Mouse (Mus musculus) neural tube, embryonic 13.5 days (tissue): ENCODE results near the gene Smim14. TPM values are rescaled to one million over a fixed set of nuclear protein-coding genes. Genes with fewer than 3 reads are reported as not detected.
"Not testable (repeated sequence)": the region's sequence is repeated elsewhere in the genome, so short reads cannot be mapped to it uniquely, and the experiment has no call there.

ENCODE experiments used
- ATAC-seq: fragments of 200-750 bp; cut with Nextera tagmentation; 2 replicates; pipeline ENCODE4 v1.8.0; 2017; ENCODE audit warnings: low read depth, mild to moderate bottlenecking, moderate TSS enrichment, moderate library complexity
- H3K27ac ChIP-seq: fragments of 300-500 bp; sonication (generic); replicated peaks from 2 replicates; pipeline ENCODE4 v1.5.1; 2015; ENCODE audit warnings: moderate library complexity, mild to moderate bottlenecking, inconsistent platforms
- H3K27me3 ChIP-seq: fragments of 300-500 bp; sonication (generic); 2 replicates; pipeline ENCODE4 v1.6.1; 2015; ENCODE audit warnings: mild to moderate bottlenecking, inconsistent platforms
- H3K36me3 ChIP-seq: fragments of 300-500 bp; sonication (generic); 2 replicates; pipeline ENCODE4 v1.6.1; 2015; ENCODE audit warnings: mild to moderate bottlenecking, inconsistent platforms
- H3K4me1 ChIP-seq: fragments of 300-500 bp; sonication (generic); replicated peaks from 2 replicates; pipeline ENCODE4 v1.6.1; 2015; ENCODE audit warnings: inconsistent platforms
- H3K4me2 ChIP-seq: fragments of 300-500 bp; sonication (generic); 2 replicates; pipeline ENCODE4 v1.6.1; 2015; ENCODE audit warnings: inconsistent platforms, mild to moderate bottlenecking, moderate library complexity
- H3K4me3 ChIP-seq: fragments of 300-500 bp; sonication (generic); 2 replicates; pipeline ENCODE4 v1.5.1; 2015; ENCODE audit warnings: mild to moderate bottlenecking, inconsistent platforms
- H3K9ac ChIP-seq: fragments of 300-500 bp; sonication (generic); 2 replicates; pipeline ENCODE4 v1.6.1; 2015; ENCODE audit warnings: moderate library complexity, mild to moderate bottlenecking, inconsistent platforms
- H3K9me3 ChIP-seq: fragments of 300-500 bp; sonication (generic); 2 replicates; pipeline ENCODE4 v1.6.1; 2016; ENCODE audit warnings: inconsistent platforms
- WGBS: fragments of 180-500 bp; shearing (Covaris S2); methylation state at CpG from one replicate; pipeline ENCODE4 v1.1.7; 2015; 5-methylcytosine and 5-hydroxymethylcytosine counted together
- polyA plus RNA-seq: library from polyadenylated mRNA; unstranded; fragments of >200 nt; fragmentation: Nextera tagmentation; extraction: Ambion mirVana; gene quantifications from 2 replicates; pipeline ENCODE4 v1.2.1, GENCODE M21; 2015

Gene Smim14
- polyA plus RNA-seq, 1 experiment from 2014 or later: 191 TPM

DNA sequence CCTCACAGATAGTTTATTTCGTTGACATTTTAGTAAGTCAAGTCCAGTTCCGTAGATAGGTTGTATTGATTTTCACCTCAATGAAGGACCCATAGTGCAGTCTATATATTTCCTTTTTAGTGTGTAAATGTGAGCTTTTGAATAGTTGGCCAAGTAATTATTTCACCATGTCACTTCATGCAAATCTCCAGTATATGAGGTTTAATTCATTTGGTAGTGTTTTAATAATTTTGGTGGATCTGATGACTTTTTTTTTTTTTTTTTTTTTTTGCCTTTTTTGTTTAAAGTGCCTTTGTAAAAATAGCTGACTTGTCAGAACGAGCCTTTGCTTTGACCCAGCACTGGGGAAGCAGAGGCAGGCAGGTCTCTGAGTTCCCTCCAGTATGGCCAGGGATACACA is 2.8 kb upstream of the Smim14 start:
- Histone ChIP-seq H3K27ac (no peak overlapping the region), H3K27me3 (no peaks in the 10 kb centered on the region), H3K4me3 (no peak overlapping the region), H3K4me1 (peaks cover 39% of the 10 kb centered on the region), H3K9ac (no peak overlapping the region), H3K36me3 (no peaks in the 10 kb centered on the region), H3K4me2 (peak overlapping the region; percentile 54), H3K9me3 (no peaks in the 10 kb centered on the region)
- WGBS: 94% methylated on average over 3 of the region's 3 CpGs
- no peak for ATAC-seq

DNA sequence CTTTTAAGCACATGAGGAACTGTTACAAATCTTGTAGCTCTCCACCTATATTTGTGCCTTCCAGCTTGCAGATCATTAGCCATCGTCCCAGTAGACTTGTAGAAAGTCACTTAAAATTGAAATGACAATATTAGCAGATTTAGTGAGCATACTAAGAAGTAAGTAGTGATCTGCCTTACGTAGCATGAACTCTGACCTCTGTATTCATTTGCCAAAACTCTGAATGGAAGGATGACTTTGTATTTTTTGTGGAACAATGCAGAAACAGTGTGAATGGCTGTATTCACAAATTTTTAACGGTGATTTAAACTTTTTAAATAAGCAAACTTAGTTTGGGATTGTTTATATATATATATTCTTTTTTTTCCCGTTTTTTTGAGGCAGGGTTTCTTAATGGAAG is 1.8 kb upstream of the Smim14 start:
- no peak overlapping the region for H3K27ac ChIP-seq
- WGBS: 28% methylated on average over 4 of the region's 4 CpGs
- ATAC-seq: no peak
- H3K27me3 ChIP-seq: no peaks in the 10 kb centered on the region
- H3K9me3 ChIP-seq: no peaks in the 10 kb centered on the region
- H3K4me1 ChIP-seq: peaks cover 39% of the 10 kb centered on the region
- peak overlapping the region; percentile 26 for H3K4me3 ChIP-seq
- peak overlapping the region; percentile 54 for H3K4me2 ChIP-seq
- no peaks in the 10 kb centered on the region for H3K36me3 ChIP-seq
- peak overlapping the region; percentile 50; the same call in 1 of the 2 replicates for H3K9ac ChIP-seq

DNA sequence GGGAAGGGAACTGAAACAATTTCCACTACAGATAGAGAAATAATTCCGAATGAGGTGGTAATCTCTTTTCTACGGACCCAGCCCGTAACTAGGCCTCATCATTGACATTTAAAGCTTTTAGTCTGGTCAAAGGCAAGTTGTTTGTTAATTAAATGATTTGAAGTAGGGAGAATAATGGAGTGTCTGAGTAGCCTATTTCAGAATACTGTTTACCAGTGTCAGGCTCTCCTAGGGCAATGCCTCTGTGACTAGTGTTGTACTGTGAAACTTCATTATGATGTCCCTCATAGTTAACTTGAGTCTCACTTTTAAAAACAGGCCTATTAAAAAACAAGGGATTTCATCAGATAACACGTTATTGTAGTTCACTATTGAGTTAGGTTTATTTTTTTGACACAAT is 1.1 kb upstream of the Smim14 start:
- H3K27me3 ChIP-seq: no peaks in the 10 kb centered on the region
- peaks cover 39% of the 10 kb centered on the region for H3K4me1 ChIP-seq
- no peaks in the 10 kb centered on the region for H3K9me3 ChIP-seq
- no peak for ATAC-seq
- H3K27ac ChIP-seq: peak overlapping the region; percentile 99
- H3K9ac ChIP-seq: peak overlapping the region; percentile 97
- H3K4me3 ChIP-seq: peak overlapping the region; percentile 94
- WGBS: 2% methylated on average over 4 of the region's 4 CpGs
- H3K36me3 ChIP-seq: no peaks in the 10 kb centered on the region
- H3K4me2 ChIP-seq: peak overlapping the region; percentile 80

DNA sequence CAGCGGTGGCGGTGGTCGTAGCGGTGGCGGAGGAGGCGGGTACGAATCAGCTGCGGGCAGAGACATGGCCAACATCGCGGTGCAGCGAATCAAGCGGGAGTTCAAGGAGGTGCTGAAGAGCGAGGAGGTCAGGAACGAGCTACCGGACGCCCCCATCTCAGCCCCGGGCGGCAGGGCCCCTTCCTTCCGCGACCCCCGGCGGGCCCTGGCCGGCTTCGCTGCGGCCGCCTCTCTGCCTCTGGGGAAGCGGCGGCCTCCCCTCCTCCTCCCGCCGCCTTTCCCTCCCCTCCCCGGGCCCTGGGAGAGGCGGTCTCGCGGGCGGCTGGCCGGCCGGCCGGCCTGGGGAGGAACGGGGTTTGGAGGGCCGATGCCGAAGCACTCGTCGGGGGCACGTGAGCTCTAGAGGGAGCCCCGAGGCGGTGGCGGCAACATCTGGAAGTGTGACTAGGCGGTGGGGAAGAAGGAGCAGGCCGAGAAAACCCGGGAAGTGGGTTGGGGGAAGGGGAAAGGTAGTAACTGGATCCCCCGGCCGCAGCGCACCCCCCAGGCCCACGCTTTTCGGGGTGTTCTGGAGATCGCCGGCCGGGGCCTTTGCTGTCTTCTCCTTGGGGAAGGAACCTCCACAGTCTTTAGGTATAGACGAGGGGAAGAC is 562 bp upstream of the Smim14 start:
- Histone ChIP-seq H3K9me3 (no peaks in the 10 kb centered on the region), H3K4me1 (peaks cover 39% of the 10 kb centered on the region), H3K9ac (peak overlapping the region; percentile 97), H3K36me3 (no peaks in the 10 kb centered on the region), H3K27me3 (no peaks in the 10 kb centered on the region), H3K27ac (peak overlapping the region; percentile 99), H3K4me3 (peak overlapping the region; percentile 94), H3K4me2 (peak overlapping the region; percentile 80)
- peak; percentile 74 for ATAC-seq
- WGBS: 0% methylated on average over 50 of the region's 59 CpGs

DNA sequence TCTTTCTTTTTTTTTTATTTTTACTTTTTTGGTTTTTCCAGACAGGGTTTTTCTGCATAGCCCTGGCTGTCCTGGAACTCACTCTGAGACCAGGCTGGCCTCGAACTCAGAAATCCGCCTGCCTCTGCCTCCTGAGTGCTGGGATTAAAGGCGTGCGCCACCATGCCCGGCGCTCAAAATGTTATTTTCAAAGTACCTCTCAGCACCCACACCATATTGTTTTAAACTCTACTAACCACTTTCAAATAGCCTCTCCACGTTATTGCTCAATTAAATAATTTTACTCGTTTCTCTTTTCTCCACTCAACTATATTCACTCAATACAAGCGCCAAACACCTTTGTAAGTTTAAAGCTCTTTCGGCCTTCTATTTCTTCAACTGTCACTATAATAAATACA is 917 bp downstream of the Smim14 start:
- not testable (repeated sequence) for H3K9me3 ChIP-seq, H3K36me3 ChIP-seq, H3K27me3 ChIP-seq, ATAC-seq
- H3K27ac ChIP-seq: peak overlapping the region; percentile 99
- peaks cover 26% of the 10 kb centered on the region for H3K4me1 ChIP-seq
- peak overlapping the region; percentile 80 for H3K4me2 ChIP-seq
- H3K4me3 ChIP-seq: peak overlapping the region; percentile 94
- WGBS: 84% methylated on average over 10 of the region's 10 CpGs
- H3K9ac ChIP-seq: peak overlapping the region; percentile 97

DNA sequence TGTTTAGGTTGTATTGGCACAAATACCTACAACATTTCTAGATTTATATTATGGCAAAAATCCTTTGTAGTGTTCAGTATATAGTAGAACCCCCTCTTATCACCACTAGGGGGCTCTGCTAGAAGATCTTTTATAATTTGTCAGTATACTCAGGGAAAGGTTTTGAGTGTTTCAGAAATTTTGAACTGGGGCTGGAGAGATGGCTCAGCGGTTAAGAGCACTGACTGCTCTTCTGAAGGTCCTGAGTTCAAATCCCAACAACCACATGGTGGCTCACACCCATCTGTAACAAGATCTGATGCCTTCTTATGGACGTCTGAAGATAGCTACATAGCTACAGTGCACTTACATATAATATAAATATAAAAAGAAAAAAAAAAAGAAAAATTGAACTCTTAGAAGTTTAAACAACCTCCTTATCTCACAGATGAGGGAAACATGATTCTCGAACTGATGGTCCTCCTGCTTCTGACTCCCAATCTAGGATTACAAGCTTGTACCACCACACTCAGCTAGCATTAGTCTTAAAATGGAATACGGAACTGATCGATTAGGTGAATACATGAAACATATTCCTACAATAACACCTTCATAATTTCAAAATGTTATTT is 1.4 kb downstream of the Smim14 start:
- Histone ChIP-seq H3K4me2 (no peak overlapping the region), H3K4me1 (peaks cover 24% of the 10 kb centered on the region)
- WGBS: 71% methylated on average over 5 of the region's 5 CpGs

DNA sequence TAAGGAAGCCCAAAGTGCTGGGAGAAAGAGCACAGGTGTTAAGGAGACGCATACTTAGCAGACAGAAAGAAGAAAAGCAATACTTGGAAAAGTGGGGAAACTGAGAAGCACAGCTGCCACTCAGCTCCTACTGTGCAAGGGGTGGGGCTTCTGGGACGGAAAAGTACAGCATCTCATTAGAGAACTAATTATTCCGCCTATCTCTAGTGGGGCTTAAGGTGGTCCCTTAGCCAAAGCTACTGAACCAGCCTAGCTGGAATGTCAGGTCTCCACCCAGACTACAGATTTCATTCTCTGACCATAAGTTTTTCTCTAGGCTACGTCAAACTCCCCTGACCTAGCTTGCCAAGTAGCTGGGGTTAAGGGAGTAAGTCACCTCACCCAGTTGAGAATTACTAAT is 2.5 kb downstream of the Smim14 start:
- no peaks in the 10 kb centered on the region for H3K36me3 ChIP-seq
- no peaks in the 10 kb centered on the region for H3K9me3 ChIP-seq
- H3K4me2 ChIP-seq: no peak overlapping the region
- no peak for ATAC-seq
- WGBS: 68% methylated on average over 4 of the region's 4 CpGs
- H3K9ac ChIP-seq: no peak overlapping the region
- H3K27me3 ChIP-seq: no peaks in the 10 kb centered on the region
- peaks cover 22% of the 10 kb centered on the region for H3K4me1 ChIP-seq
- H3K27ac ChIP-seq: no peak overlapping the region
- H3K4me3 ChIP-seq: no peak overlapping the region

More for the DNA sequence above, 1.4 kb downstream of the Smim14 start:
- Histone ChIP-seq H3K36me3 (no peaks in the 10 kb centered on the region), H3K9ac (no peak overlapping the region), H3K9me3 (no peaks in the 10 kb centered on the region), H3K27me3 (no peaks in the 10 kb centered on the region), H3K27ac (no peak overlapping the region), H3K4me3 (no peak overlapping the region)
- no peak for ATAC-seq

DNA sequence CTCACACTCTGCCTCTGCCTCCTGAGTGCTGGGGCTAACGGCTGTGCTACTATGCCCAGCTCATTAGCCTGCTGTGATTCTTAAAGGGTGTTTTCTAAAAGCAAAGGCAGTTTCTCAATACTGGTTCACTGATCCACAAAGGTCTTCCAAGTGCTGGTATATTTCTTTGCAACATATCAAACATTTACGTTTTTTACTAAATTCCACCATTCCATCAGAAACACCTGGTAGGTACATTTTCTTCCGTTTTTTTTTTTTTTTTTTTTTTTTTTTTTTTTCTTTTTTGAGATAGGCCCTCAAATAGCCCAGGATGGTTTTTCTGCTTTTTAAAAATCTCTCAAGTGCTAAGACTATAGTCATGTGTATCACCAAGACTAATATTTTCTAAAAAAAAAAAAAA is 5.7 kb downstream of the Smim14 start:
- no peak for ATAC-seq
- H3K9me3 ChIP-seq: no peaks in the 10 kb centered on the region
- no peak overlapping the region for H3K4me3 ChIP-seq
- H3K4me1 ChIP-seq: peaks cover 6% of the 10 kb centered on the region
- no peak overlapping the region for H3K9ac ChIP-seq
- H3K27ac ChIP-seq: no peak overlapping the region
- no peak overlapping the region for H3K4me2 ChIP-seq
- WGBS: 75% methylated on average over 3 of the region's 3 CpGs
- H3K36me3 ChIP-seq: no peaks in the 10 kb centered on the region
- H3K27me3 ChIP-seq: no peaks in the 10 kb centered on the region

DNA sequence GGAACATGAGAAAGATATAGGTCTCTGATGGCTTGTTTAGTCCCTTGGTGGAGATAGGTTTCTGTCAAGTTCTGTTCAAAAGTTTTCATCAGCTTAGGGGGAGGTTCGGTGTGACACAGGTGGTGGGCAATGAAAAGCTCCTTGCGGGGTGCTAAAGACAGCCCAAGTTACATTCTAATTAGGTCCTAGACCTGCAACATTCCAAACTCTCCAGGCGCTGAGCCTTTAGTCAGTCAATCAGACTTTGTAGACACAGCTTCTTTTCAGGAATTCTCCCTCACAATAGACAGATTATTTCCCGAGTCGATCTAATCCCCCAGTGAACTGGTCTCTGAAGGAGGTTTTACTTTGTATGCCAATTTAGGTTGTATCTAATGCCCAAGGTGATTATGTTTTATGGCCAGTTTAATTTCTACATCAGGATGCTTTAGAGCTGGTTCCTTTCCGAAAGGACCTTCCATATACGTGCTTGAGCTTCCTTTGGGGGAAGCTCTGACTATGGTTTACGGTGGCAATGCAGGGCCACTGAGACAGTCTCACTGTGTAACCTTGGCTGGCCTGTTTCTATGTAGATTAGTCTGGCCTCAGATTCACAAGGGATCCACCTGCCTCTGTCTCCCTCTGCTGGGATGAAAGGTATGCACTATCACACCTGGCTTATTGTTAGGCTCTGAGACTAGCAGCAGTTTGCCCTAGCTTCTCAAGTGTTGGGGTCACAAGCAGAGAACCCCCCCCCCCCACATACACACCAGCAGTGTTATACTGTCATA is 11.1 kb downstream of the Smim14 start:
- Histone ChIP-seq H3K27me3 (no peaks in the 10 kb centered on the region), H3K9me3 (no peaks in the 10 kb centered on the region), H3K27ac (no peak overlapping the region), H3K4me1 (peaks cover 6% of the 10 kb centered on the region), H3K4me3 (no peak overlapping the region), H3K4me2 (no peak overlapping the region), H3K9ac (no peak overlapping the region), H3K36me3 (no peaks in the 10 kb centered on the region)
- no peak for ATAC-seq
- 10% methylated on average over 8 of the region's 8 CpGs for WGBS

DNA sequence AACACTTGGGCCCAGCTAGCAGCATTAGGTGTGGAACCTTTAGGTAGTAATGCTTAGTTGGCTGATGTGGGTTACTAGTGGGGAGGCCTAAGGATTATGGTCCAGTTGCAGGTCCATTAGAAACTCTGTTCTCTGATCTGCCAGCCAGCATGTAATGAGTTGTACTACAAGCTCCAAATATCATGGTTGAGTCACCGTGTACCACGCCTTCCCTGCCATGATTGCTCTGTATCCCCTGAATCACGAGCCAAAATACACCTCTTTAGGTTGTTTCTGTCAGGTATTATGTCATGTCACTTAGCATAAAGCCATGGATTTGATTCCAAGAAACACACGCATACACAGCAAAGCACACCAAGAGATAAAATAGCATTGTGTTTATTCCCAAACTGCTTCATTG is 12.2 kb downstream of the Smim14 start:
- Histone ChIP-seq H3K27ac (no peak overlapping the region), H3K27me3 (no peaks in the 10 kb centered on the region), H3K36me3 (no peaks in the 10 kb centered on the region), H3K4me2 (no peak overlapping the region), H3K9ac (no peak overlapping the region), H3K4me3 (no peak overlapping the region), H3K4me1 (peaks cover 6% of the 10 kb centered on the region), H3K9me3 (no peaks in the 10 kb centered on the region)
- no peak for ATAC-seq
- WGBS: 79% methylated on average over 4 of the region's 4 CpGs

DNA sequence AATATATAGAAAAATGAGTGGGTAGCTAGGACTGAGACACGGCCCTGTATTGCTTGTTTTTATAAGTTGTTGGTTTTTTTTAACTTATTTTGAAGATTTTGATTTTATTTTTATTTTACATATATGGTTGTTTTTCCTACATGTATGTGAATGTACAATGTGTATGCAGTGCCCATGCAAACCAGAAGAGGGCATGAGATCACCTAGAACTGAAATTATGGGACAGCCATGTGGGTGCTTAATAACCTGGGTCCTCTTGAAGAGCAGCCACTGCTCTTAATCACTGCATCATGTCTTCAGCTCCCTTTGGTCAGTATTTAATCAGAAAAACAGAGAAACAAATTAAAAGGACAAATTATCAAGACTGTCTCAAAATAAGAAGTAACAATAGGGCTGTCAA is 15.2 kb downstream of the Smim14 start:
- Histone ChIP-seq H3K9ac (no peak overlapping the region), H3K9me3 (no peaks in the 10 kb centered on the region), H3K4me2 (no peak overlapping the region), H3K27me3 (no peaks in the 10 kb centered on the region), H3K36me3 (no peaks in the 10 kb centered on the region), H3K4me3 (no peak overlapping the region), H3K4me1 (peaks cover 6% of the 10 kb centered on the region), H3K27ac (no peak overlapping the region)
- WGBS: 86% methylated on average over 1 of the region's 1 CpGs
- ATAC-seq: no peak

DNA sequence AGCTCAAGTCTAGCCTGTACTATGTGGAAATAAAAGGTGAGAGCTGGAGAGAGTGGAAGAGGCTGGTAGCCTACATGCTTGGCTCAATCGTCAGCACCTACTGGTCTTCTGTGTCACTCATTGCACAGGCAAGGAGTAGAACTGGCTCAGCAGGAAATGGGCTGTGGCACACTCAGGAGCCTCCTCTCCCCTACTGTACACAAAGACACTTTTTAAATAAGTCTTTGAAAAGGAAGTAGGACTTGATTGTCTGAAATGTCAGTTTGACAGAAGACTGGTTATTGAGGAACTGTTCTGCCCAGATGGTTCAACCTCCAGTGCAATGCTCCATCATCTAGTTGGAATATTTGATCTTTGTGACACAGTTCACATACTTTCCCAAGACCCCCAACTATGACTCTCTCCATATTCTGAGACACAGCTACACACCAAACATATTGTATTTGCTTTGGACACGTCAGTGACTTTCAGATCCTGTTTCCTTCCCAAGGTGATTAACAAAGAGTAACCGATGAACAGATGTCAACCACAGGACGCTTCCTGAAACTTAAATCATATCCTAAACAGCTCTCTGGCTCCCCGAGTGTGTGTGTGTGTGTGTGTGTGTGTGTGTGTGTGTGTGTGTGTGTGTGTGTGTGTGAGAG is 22.2 kb downstream of the Smim14 start:
- no peak overlapping the region for H3K9ac ChIP-seq
- H3K27ac ChIP-seq: 0 out of 2 replicates have a peak overlapping the region, but pooled peaks have one; percentile 14
- WGBS: 67% methylated on average over 5 of the region's 5 CpGs
- H3K4me3 ChIP-seq: no peak overlapping the region
- ATAC-seq: no peak
- no peaks in the 10 kb centered on the region for H3K27me3 ChIP-seq
- H3K36me3 ChIP-seq: no peaks in the 10 kb centered on the region
- no peaks in the 10 kb centered on the region for H3K9me3 ChIP-seq
- H3K4me1 ChIP-seq: no peaks in the 10 kb centered on the region
- no peak overlapping the region for H3K4me2 ChIP-seq
